Mouse (Mus musculus) neural tube, embryonic 15.5 days (tissue): Measurements from ENCODE around the gene Sfxn5. TPM values are rescaled to one million over a fixed set of nuclear protein-coding genes. Genes with fewer than 3 reads are reported as not detected.

ENCODE experiments used
- ATAC-seq: fragments of 200-750 bp; cut with Nextera tagmentation; 2 replicates; pipeline ENCODE4 v1.8.0; 2017; ENCODE audit warnings: mild to moderate bottlenecking, moderate TSS enrichment, moderate library complexity; ENCODE audit not compliant: low FRiP score
- H3K27ac ChIP-seq: fragments of 300-500 bp; sonication (generic); replicated peaks from 2 replicates; pipeline ENCODE4 v1.5.1; 2015; ENCODE audit warnings: mild to moderate bottlenecking, inconsistent platforms
- H3K27me3 ChIP-seq: fragments of 300-500 bp; sonication (generic); replicated peaks from 2 replicates; pipeline ENCODE4 v1.6.1; 2015; ENCODE audit warnings: inconsistent platforms
- H3K36me3 ChIP-seq: fragments of 300-500 bp; sonication (generic); 2 replicates; pipeline ENCODE4 v1.6.1; 2015; ENCODE audit warnings: inconsistent platforms
- H3K4me1 ChIP-seq: fragments of 300-500 bp; sonication (generic); 2 replicates; pipeline ENCODE4 v1.6.1; 2015; ENCODE audit warnings: inconsistent platforms
- H3K4me2 ChIP-seq: fragments of 300-500 bp; sonication (generic); 2 replicates; pipeline ENCODE4 v1.6.1; 2015; ENCODE audit warnings: inconsistent platforms, mild to moderate bottlenecking, moderate library complexity
- H3K4me3 ChIP-seq: fragments of 300-500 bp; sonication (generic); replicated peaks from 2 replicates; pipeline ENCODE4 v1.5.1; 2015; ENCODE audit warnings: mild to moderate bottlenecking, inconsistent platforms
- H3K9ac ChIP-seq: fragments of 300-500 bp; sonication (generic); replicated peaks from 2 replicates; pipeline ENCODE4 v1.6.1; 2015; ENCODE audit warnings: mild to moderate bottlenecking, inconsistent platforms
- H3K9me3 ChIP-seq: fragments of 300-500 bp; sonication (generic); replicated peaks from 2 replicates; pipeline ENCODE4 v1.6.1; 2016; ENCODE audit warnings: inconsistent platforms
- WGBS: fragments of 180-500 bp; shearing (Covaris S2); methylation state at CpG from one replicate; pipeline ENCODE4 v1.1.7; 2015; ENCODE audit warnings: mixed read lengths; 5-methylcytosine and 5-hydroxymethylcytosine counted together
- polyA plus RNA-seq: library from polyadenylated mRNA; unstranded; fragments of >200 nt; fragmentation: Nextera tagmentation; extraction: Ambion mirVana; gene quantifications from 2 replicates; pipeline ENCODE4 v1.2.1, GENCODE M21; 2015

Sfxn5 gene
- polyA plus RNA-seq, 1 experiment from 2014 or later = 39.3 TPM

DNA sequence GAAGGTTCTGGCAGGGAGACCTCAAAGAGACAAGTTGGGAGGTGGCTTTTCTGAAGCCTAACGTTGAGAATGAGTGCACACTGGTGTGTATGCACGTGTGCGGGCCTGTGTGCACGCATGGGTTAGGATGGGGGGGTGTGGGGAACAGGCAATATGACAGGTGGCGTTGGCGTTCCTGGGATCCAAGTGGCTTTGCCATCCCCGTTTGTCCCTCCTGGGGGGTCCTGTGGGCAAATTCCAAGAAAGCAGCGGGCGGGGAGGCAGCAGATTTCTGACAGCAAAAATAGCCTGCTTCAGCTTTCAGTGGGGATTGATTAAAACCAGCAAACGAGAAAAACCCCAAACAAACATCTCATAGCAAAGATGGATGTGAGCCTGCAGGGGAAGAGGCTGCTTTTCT, 110.7 kb downstream of the Sfxn5 start:
- Histone ChIP-seq H3K27me3 (no peaks in the 10 kb centered on the region), H3K9ac (no peak overlapping the region), H3K36me3 (no peaks in the 10 kb centered on the region), H3K9me3 (no peaks in the 10 kb centered on the region), H3K4me3 (no peak overlapping the region), H3K4me1 (peaks cover 9% of the 10 kb centered on the region), H3K27ac (no peak overlapping the region), H3K4me2 (no peak overlapping the region)
- no peak for ATAC-seq
- WGBS = 87% methylated on average over 10 of the region's 10 CpGs

DNA sequence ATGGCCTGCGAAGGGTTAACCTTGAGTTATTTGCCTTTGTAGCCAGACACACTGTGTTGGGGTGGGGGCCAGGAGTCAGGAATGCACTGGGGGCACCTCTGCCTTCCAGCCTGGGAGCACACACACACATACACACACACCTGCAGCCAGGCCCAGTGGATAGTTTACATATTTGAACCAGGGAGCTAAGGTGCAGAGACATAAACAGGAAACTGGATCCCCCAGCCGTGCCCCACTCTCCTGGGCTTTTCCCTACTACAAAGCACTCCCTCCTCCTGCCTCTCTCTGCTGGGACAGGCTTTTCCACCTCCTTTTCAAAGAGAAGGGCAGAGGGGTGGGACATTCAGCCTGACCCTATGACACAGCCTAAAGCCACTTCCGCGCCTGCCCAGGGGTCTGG, 112.3 kb downstream of the Sfxn5 start:
- Histone ChIP-seq H3K36me3 (no peaks in the 10 kb centered on the region), H3K9ac (no peak overlapping the region), H3K27me3 (no peaks in the 10 kb centered on the region), H3K9me3 (no peaks in the 10 kb centered on the region), H3K4me1 (peaks cover 9% of the 10 kb centered on the region), H3K4me3 (no peak overlapping the region), H3K4me2 (no peak overlapping the region), H3K27ac (no peak overlapping the region)
- WGBS = 51% methylated on average over 4 of the region's 4 CpGs
- no peak for ATAC-seq

- peaks cover 9% of the 10 kb centered on the region for H3K4me1 ChIP-seq
- WGBS = 96% methylated on average over 11 of the region's 11 CpGs
- H3K27ac ChIP-seq = no peak overlapping the region
- no peak overlapping the region for H3K9ac ChIP-seq
- H3K4me3 ChIP-seq = no peak overlapping the region
- no peaks in the 10 kb centered on the region for H3K36me3 ChIP-seq
- ATAC-seq = no peak
- no peaks in the 10 kb centered on the region for H3K9me3 ChIP-seq
- no peaks in the 10 kb centered on the region for H3K27me3 ChIP-seq
- no peak overlapping the region for H3K4me2 ChIP-seq
Measured at GRCm38 (mm10) chr6:85219706-85220105, 113.5 kb downstream of the Sfxn5 start.

GRCm38 (mm10) chr6:85218684-85219445, 114.4 kb downstream of the Sfxn5 start:
- Histone ChIP-seq H3K36me3 (no peaks in the 10 kb centered on the region), H3K27ac (no peak overlapping the region), H3K4me2 (no peak overlapping the region), H3K4me1 (peaks cover 8% of the 10 kb centered on the region), H3K4me3 (no peak overlapping the region), H3K9ac (no peak overlapping the region), H3K9me3 (no peaks in the 10 kb centered on the region), H3K27me3 (no peaks in the 10 kb centered on the region)
- ATAC-seq = no peak
- WGBS = 40% methylated on average over 5 of the region's 5 CpGs

DNA sequence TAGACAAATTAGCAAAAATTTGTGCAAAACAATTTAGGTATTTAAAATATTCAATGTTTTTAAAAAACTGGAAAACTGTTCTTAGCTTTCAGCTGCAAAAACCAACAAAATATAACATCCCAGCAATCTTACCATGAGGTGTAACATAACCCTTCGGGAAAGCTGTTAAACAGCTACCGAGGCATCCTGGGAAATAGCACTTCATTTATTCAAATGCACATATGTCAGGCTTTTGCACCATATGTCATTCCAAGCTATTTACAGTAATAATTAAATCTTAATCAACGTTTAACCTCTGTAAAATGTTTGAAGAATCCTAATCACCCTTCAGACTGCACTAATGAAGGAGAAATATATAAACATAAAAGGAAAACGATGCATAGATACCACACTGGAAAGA, 115.0 kb downstream of the Sfxn5 start:
- 44% methylated on average over 4 of the region's 4 CpGs for WGBS

DNA sequence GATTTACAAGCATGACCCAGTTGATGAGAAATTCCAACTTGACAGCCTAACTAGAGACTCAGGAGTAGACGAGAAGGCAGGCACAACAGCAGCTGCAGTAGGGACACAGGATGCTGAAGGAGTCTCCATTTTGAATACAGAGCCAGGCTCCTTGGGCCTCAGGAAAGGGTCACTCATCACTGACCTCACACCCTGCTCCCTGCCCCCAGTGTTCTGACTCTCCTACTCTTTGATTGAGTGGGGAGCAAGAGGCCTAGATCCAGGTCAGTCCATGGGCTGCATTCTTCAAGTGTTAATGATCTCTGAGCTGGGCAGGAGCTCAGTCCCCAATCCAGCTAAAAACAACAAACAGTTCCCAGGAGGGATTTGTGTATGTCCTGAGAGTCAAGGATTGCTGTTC, 122.5 kb downstream of the Sfxn5 start:
- no peak overlapping the region for H3K4me3 ChIP-seq
- no peak overlapping the region for H3K27ac ChIP-seq
- no peaks in the 10 kb centered on the region for H3K9me3 ChIP-seq
- 73% methylated on average over 1 of the region's 1 CpGs for WGBS
- ATAC-seq = no peak
- peaks cover 19% of the 10 kb centered on the region for H3K27me3 ChIP-seq
- H3K4me1 ChIP-seq = no peaks in the 10 kb centered on the region
- no peaks in the 10 kb centered on the region for H3K36me3 ChIP-seq
- H3K4me2 ChIP-seq = no peak overlapping the region
- H3K9ac ChIP-seq = no peak overlapping the region

More for the DNA sequence above, 115.0 kb downstream of the Sfxn5 start:
- no peak overlapping the region for H3K27ac ChIP-seq
- no peak overlapping the region for H3K9ac ChIP-seq
- no peak overlapping the region for H3K4me3 ChIP-seq
- H3K27me3 ChIP-seq = no peaks in the 10 kb centered on the region
- no peaks in the 10 kb centered on the region for H3K9me3 ChIP-seq
- ATAC-seq = no peak
- no peaks in the 10 kb centered on the region for H3K36me3 ChIP-seq
- H3K4me1 ChIP-seq = peaks cover 5% of the 10 kb centered on the region; the same call in 1 of the 2 replicates
- no peak overlapping the region for H3K4me2 ChIP-seq

GRCm38 (mm10) chr6:85209226-85209967, 123.8 kb downstream of the Sfxn5 start:
- Histone ChIP-seq H3K9ac (no peak overlapping the region), H3K4me1 (no peaks in the 10 kb centered on the region), H3K36me3 (no peaks in the 10 kb centered on the region), H3K9me3 (no peaks in the 10 kb centered on the region), H3K27ac (no peak overlapping the region), H3K4me2 (no peak overlapping the region), H3K4me3 (no peak overlapping the region), H3K27me3 (peaks cover 27% of the 10 kb centered on the region)
- no peak for ATAC-seq
- 75% methylated on average over 9 of the region's 9 CpGs for WGBS

GRCm38 (mm10) chr6:85207345-85207744, 125.9 kb downstream of the Sfxn5 start:
- 67% methylated on average over 5 of the region's 5 CpGs for WGBS
- H3K4me3 ChIP-seq = no peak overlapping the region
- peaks cover 31% of the 10 kb centered on the region for H3K27me3 ChIP-seq

DNA sequence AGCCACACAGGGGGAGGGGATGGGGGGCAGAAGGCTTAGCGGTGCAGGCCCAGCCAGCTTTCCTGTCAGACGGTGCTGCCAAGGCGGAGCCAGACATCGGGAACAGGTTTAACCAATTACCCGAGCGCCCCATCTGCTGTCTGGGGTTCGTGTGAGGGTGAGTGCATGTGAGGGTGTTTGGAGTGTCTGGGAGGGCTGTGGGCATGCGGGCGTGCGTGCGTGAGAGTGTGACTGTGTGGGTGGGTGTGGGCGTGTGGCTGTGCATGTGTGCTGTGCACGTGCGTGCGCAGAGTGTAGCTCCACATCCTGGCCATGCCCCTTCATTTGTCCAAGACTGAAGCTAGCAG, 126.3 kb downstream of the Sfxn5 start:
- Histone ChIP-seq H3K4me3 (no peak overlapping the region), H3K4me2 (no peak overlapping the region), H3K27me3 (peaks cover 31% of the 10 kb centered on the region), H3K27ac (no peak overlapping the region), H3K9me3 (no peaks in the 10 kb centered on the region), H3K36me3 (no peaks in the 10 kb centered on the region), H3K4me1 (no peaks in the 10 kb centered on the region), H3K9ac (no peak overlapping the region)
- no peak for ATAC-seq
- 48% methylated on average over 15 of the region's 15 CpGs for WGBS

More at GRCm38 (mm10) chr6:85207345-85207744, 125.9 kb downstream of the Sfxn5 start:
- no peak for ATAC-seq
- Histone ChIP-seq H3K9me3 (no peaks in the 10 kb centered on the region), H3K4me1 (no peaks in the 10 kb centered on the region), H3K27ac (no peak overlapping the region), H3K36me3 (no peaks in the 10 kb centered on the region), H3K4me2 (no peak overlapping the region), H3K9ac (no peak overlapping the region)

GRCm38 (mm10) chr6:85206182-85206938, 126.9 kb downstream of the Sfxn5 start:
- 41% methylated on average over 16 of the region's 16 CpGs for WGBS
- Histone ChIP-seq H3K9ac (no peak overlapping the region), H3K36me3 (no peaks in the 10 kb centered on the region), H3K27ac (no peak overlapping the region), H3K27me3 (peaks cover 31% of the 10 kb centered on the region), H3K4me2 (no peak overlapping the region), H3K9me3 (no peaks in the 10 kb centered on the region), H3K4me1 (no peaks in the 10 kb centered on the region), H3K4me3 (no peak overlapping the region)
- no peak for ATAC-seq

- no peak overlapping the region for H3K4me3 ChIP-seq
- H3K9ac ChIP-seq = no peak overlapping the region
Measured at GRCm38 (mm10) chr6:85197951-85198350, 135.3 kb downstream of the Sfxn5 start.

More at GRCm38 (mm10) chr6:85197951-85198350, 135.3 kb downstream of the Sfxn5 start:
- Histone ChIP-seq H3K27ac (no peak overlapping the region), H3K4me1 (peaks cover 6% of the 10 kb centered on the region), H3K4me2 (no peak overlapping the region), H3K9me3 (no peaks in the 10 kb centered on the region), H3K36me3 (no peaks in the 10 kb centered on the region), H3K27me3 (peaks cover 47% of the 10 kb centered on the region)
- WGBS = 72% methylated on average over 2 of the region's 2 CpGs
- no peak for ATAC-seq
